Mouse (Mus musculus) heart, embryonic 12.5 days (tissue): Measurements from ENCODE around the gene Ankrd52. TPM values are rescaled to one million over a fixed set of nuclear protein-coding genes. Genes with fewer than 3 reads are reported as not detected.

Source experiments
- ATAC-seq: fragments of 200-750 bp; cut with Nextera tagmentation; 2 replicates; pipeline ENCODE4 v1.8.0; 2017; ENCODE audit warnings: moderate TSS enrichment, moderate library complexity; ENCODE audit not compliant: insufficient number of reproducible peaks, low FRiP score
- H3K27ac ChIP-seq: fragments of 300-500 bp; sonication (generic); 2 replicates; pipeline ENCODE4 v1.5.1; 2016; ENCODE audit warnings: mild to moderate bottlenecking, moderate library complexity; ENCODE audit not compliant: poor library complexity, severe bottlenecking
- H3K27me3 ChIP-seq: fragments of 300-500 bp; sonication (generic); replicated peaks from 2 replicates; pipeline ENCODE4 v1.6.1; 2016; ENCODE audit warnings: mild to moderate bottlenecking, moderate library complexity
- H3K36me3 ChIP-seq: fragments of 300-500 bp; sonication (generic); 2 replicates; pipeline ENCODE4 v1.6.1; 2016; ENCODE audit warnings: mild to moderate bottlenecking, moderate library complexity
- H3K4me1 ChIP-seq: fragments of 300-500 bp; sonication (generic); replicated peaks from 2 replicates; pipeline ENCODE4 v1.6.1; 2016; ENCODE audit warnings: mild to moderate bottlenecking
- H3K4me2 ChIP-seq: fragments of 300-500 bp; sonication (generic); 2 replicates; pipeline ENCODE4 v1.6.1; 2016; ENCODE audit warnings: mild to moderate bottlenecking, moderate library complexity
- H3K4me3 ChIP-seq: fragments of 300-500 bp; sonication (generic); 2 replicates; pipeline ENCODE4 v1.5.1; 2016; ENCODE audit warnings: mild to moderate bottlenecking
- H3K9ac ChIP-seq: fragments of 300-500 bp; sonication (generic); 2 replicates; pipeline ENCODE4 v1.6.1; 2016; ENCODE audit warnings: mild to moderate bottlenecking, moderate library complexity
- H3K9me3 ChIP-seq: fragments of 300-500 bp; sonication (generic); replicated peaks from 2 replicates; pipeline ENCODE4 v1.6.1; 2016; ENCODE audit warnings: mild to moderate bottlenecking, moderate library complexity
- WGBS: fragments of 180-500 bp; shearing (Covaris S2); methylation state at CpG from one replicate; pipeline ENCODE4 v1.1.7; 2016; 5-methylcytosine and 5-hydroxymethylcytosine counted together
- polyA plus RNA-seq: library from polyadenylated mRNA; unstranded; fragments of >200 nt; fragmentation: Nextera tagmentation; extraction: Ambion mirVana; gene quantifications from 2 replicates; pipeline ENCODE4 v1.2.1, GENCODE M21; 2016

Gene Ankrd52
- polyA plus RNA-seq, 1 experiment from 2014 or later, result 10.6 TPM

DNA sequence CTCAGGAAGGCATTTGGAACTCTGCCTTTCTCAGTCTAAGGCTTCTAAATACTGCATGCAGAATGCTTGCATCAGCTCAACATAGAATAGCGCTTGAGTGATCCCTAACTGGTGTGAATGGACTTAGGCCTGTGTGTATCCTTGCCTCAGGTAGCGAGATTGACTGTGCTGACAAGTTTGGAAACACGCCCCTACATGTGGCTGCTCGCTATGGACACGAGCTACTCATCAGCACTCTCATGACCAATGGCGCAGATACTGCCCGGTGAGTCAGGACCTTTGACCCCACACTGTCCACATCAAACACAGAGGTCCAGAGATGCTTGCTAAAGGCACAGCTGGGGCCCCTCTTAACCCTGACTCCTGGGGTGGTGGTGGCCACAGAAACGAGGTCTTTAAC is 5.6 kb downstream of the Ankrd52 start:
- ATAC-seq, result no peak
- 91% methylated on average over 8 of the region's 8 CpGs for WGBS
- no peaks in the 10 kb centered on the region for H3K27me3 ChIP-seq
- H3K9me3 ChIP-seq, result no peaks in the 10 kb centered on the region
- no peak overlapping the region for H3K4me3 ChIP-seq
- no peak overlapping the region for H3K9ac ChIP-seq
- H3K36me3 ChIP-seq, result peaks cover 92% of the 10 kb centered on the region
- no peak overlapping the region for H3K4me2 ChIP-seq
- peaks cover 18% of the 10 kb centered on the region for H3K4me1 ChIP-seq
- H3K27ac ChIP-seq, result no peak overlapping the region

DNA sequence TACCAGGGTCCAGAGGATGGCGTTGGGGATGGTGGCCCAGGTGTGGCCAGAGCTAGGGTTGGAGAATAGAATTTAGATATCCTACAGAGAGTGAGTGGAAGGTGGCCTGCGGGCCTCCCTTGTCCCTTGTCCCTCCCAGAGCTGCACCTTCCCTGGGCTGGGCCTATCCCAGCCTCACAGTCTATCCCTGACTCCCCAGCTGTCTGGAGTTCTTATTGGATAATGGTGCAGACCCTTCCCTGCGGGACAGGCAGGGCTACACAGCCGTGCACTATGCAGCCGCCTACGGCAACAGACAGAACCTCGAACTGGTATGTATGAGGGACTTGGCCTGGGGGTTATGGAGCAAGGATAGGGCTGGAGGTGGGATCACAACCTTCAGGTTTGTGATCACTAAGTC is 9.0 kb downstream of the Ankrd52 start:
- no peak overlapping the region for H3K4me3 ChIP-seq
- no peaks in the 10 kb centered on the region for H3K9me3 ChIP-seq
- H3K9ac ChIP-seq, result no peak overlapping the region
- no peak for ATAC-seq
- 0 out of 2 replicates have a peak, but pooled peaks cover 5% of the 10 kb centered on the region for H3K4me1 ChIP-seq
- H3K27ac ChIP-seq, result no peak overlapping the region
- 88% methylated on average over 7 of the region's 7 CpGs for WGBS
- no peaks in the 10 kb centered on the region for H3K27me3 ChIP-seq
- H3K36me3 ChIP-seq, result peaks cover 98% of the 10 kb centered on the region
- no peak overlapping the region for H3K4me2 ChIP-seq

DNA sequence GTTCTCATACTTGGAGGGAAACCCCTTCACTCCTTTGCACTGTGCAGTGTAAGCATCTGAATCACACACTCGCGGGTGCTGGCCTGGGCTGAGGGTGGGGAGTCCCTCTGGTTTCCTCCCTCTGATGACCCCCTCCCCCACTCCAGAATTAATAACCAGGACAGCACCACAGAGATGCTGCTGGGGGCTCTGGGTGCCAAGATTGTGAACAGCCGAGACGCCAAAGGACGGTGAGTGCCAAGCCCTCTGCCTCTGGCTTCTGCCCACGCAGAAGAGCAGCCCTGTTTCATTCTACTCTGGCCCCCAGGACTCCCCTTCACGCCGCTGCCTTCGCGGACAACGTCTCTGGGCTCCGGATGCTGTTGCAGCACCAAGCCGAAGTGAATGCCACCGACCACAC is 12.0 kb downstream of the Ankrd52 start:
- ATAC-seq, result no peak

DNA sequence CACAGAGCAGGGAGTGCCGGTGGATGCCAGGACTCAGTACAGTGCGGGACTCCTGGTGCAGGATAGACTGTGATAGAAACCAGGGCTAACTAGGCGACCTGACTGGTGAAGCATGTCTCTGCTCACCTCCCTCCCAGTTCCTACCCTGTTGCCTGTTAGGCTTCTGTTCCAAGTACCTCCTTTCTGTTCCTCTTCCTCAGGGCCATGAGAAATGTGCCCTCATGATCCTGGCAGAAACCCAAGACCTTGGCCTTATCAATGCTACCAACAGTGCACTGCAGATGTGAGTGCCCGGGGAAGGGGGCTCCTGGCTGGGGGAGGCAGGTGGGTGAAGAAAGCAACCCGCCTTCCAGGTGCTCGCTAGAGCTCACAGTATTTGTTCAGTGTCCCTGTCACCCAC is 12.7 kb downstream of the Ankrd52 start:
- H3K27me3 ChIP-seq, result no peaks in the 10 kb centered on the region
- peaks cover 97% of the 10 kb centered on the region for H3K36me3 ChIP-seq
- no peak overlapping the region for H3K27ac ChIP-seq
- H3K4me1 ChIP-seq, result peaks cover 11% of the 10 kb centered on the region
- ATAC-seq, result no peak
- no peak overlapping the region for H3K4me2 ChIP-seq
- no peak overlapping the region for H3K4me3 ChIP-seq
- no peak overlapping the region for H3K9ac ChIP-seq
- H3K9me3 ChIP-seq, result no peaks in the 10 kb centered on the region
- 73% methylated on average over 6 of the region's 6 CpGs for WGBS

More for the DNA sequence above, 12.0 kb downstream of the Ankrd52 start:
- WGBS, result 85% methylated on average over 14 of the region's 14 CpGs
- no peak overlapping the region for H3K4me2 ChIP-seq
- H3K4me1 ChIP-seq, result peaks cover 11% of the 10 kb centered on the region
- H3K27me3 ChIP-seq, result no peaks in the 10 kb centered on the region
- H3K9ac ChIP-seq, result no peak overlapping the region
- peaks cover 98% of the 10 kb centered on the region for H3K36me3 ChIP-seq
- H3K27ac ChIP-seq, result no peak overlapping the region
- no peaks in the 10 kb centered on the region for H3K9me3 ChIP-seq
- H3K4me3 ChIP-seq, result no peak overlapping the region

DNA sequence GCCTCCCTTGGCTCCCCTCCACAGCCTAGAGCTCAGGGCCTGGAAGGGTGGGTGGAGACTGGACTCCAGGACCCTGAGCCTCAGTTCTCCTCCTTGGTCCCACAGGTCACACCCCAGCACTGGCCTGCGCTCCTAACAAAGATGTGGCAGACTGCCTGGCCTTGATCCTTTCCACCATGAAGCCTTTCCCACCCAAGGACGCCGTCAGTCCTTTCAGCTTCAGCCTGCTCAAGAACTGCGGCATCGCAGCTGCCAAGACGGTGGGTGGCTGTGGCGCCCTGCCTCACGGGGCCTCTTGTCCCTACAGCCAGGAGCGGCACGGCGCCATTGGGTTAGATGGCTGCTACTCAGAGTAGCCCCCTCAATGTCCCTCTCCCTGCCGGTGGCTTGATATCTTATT is 13.5 kb downstream of the Ankrd52 start:
- peaks cover 91% of the 10 kb centered on the region for H3K36me3 ChIP-seq

DNA sequence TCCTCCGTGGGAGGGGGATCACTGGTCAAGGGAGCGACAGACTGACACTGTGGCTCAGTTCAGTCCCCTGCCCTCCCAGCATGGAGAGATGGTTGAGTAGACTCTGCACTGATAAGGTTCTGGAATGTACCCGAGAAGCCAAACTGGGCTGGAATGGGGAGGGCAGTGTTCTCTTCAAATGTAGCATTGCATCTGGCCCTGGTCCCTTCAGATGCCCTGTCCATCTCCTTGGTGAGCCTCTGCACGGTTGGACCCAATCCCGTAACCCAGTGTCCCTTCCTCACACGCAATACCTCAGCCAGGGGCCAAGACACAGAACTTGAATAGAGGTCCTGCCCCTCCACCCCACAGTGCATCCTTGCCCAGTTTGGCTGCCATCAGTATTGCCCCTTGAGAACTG is 14.9 kb downstream of the Ankrd52 start:
- no peak overlapping the region for H3K27ac ChIP-seq
- peaks cover 85% of the 10 kb centered on the region for H3K36me3 ChIP-seq
- no peak overlapping the region for H3K4me3 ChIP-seq
- no peaks in the 10 kb centered on the region for H3K9me3 ChIP-seq
- H3K27me3 ChIP-seq, result no peaks in the 10 kb centered on the region
- peaks cover 11% of the 10 kb centered on the region for H3K4me1 ChIP-seq
- H3K9ac ChIP-seq, result 0 out of 2 replicates have a peak overlapping the region, but pooled peaks have one; percentile 9
- H3K4me2 ChIP-seq, result no peak overlapping the region
- WGBS, result 56% methylated on average over 6 of the region's 6 CpGs
- no peak for ATAC-seq

More for the DNA sequence above, 13.5 kb downstream of the Ankrd52 start:
- H3K4me1 ChIP-seq, result peaks cover 11% of the 10 kb centered on the region
- no peak overlapping the region for H3K4me3 ChIP-seq
- no peak for ATAC-seq
- H3K4me2 ChIP-seq, result no peak overlapping the region
- WGBS, result 89% methylated on average over 12 of the region's 12 CpGs
- no peak overlapping the region for H3K9ac ChIP-seq
- H3K27ac ChIP-seq, result no peak overlapping the region
- no peaks in the 10 kb centered on the region for H3K9me3 ChIP-seq
- H3K27me3 ChIP-seq, result no peaks in the 10 kb centered on the region

DNA sequence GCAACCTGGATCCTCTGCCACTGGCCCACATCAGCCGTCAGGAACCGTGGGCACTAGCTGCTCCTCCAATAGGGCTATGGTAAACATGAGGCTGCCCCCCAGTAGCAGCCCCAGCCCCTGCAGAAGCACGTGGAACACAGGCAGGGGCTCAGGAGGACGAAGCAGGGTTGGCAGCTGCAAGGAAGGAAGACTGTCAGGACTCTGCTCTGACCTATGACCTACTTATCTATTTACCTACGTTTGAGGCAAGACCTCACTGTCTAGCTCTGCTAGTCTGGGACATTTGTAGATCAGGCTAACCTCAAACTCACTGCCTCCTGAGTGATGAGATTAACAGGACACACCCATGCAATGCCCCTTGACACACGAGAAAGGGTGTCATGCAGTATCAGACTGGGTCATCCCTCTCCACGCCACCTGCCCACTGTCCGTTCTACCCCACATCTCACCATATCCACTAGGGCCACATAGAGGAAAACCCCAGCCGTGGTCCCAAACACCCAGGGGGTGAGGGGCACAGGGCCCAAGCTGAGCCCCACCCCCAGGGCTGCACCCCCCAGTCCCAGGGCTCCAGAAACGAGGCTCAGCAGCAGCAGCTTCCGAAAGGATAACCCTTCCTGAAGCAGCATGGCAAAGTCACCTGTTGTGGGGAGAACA is 19.2 kb downstream of the Ankrd52 start:
- Histone ChIP-seq H3K4me2 (no peak overlapping the region), H3K4me3 (no peak overlapping the region), H3K36me3 (peaks cover 44% of the 10 kb centered on the region), H3K9ac (no peak overlapping the region), H3K9me3 (no peaks in the 10 kb centered on the region), H3K27ac (no peak overlapping the region), H3K4me1 (peaks cover 10% of the 10 kb centered on the region), H3K27me3 (no peaks in the 10 kb centered on the region)
- WGBS, result 56% methylated on average over 11 of the region's 11 CpGs
- no peak for ATAC-seq

DNA sequence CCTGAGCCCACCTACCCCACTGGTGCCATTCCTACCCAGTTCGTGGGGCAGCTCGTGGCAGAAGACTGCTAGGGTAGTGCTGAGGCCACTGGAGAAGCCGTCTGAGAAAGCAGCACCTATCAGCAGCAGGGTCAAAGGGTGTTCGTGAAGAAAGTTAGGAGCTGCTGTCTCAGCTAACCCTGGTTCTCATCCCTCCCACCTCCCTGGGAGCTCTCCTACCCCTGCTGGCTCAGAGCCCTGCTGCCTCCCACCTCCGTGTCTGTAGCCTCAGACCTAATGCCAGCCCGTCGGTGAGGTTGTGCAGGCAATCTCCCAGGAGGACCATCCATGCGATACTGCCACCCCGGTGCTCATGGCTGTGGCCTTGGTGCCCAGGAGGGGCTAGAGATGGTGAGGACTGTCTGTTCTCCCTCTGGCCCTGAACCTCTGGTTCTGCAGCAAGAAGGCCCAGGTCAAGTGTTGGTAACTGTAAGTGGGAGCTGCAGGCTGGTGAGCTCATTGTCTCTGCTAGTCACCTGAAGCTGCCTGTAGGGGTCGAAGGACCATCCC is 19.9 kb downstream of the Ankrd52 start:
- 0 out of 2 replicates have a peak, but pooled peaks cover 6% of the 10 kb centered on the region for H3K4me1 ChIP-seq
- no peaks in the 10 kb centered on the region for H3K9me3 ChIP-seq
- no peak overlapping the region for H3K4me2 ChIP-seq
- no peak overlapping the region for H3K9ac ChIP-seq
- no peak overlapping the region for H3K4me3 ChIP-seq
- no peaks in the 10 kb centered on the region for H3K27me3 ChIP-seq
- peaks cover 39% of the 10 kb centered on the region for H3K36me3 ChIP-seq
- H3K27ac ChIP-seq, result no peak overlapping the region
- ATAC-seq, result no peak
- WGBS, result 57% methylated on average over 10 of the region's 10 CpGs

DNA sequence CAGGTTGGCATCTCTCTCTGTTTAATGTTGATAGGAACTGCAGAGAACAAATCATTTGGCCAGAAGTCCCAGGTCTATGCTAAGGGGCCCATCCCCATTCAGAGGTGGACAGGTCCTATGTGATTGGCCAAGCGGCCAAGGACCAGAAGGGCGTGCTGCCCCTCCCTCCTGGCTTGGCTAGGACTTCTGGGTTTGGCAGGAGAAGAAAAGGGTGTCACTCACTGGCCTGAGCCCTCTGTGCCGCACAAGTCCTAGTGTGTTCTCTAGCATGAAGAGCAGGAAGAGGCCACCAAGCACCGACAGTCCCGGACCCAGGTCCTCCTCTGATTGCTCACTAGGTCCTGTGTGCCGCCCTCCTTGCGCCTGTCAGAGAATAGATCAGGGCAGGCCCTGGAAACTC is 20.6 kb downstream of the Ankrd52 start:
- H3K36me3 ChIP-seq, result peaks cover 32% of the 10 kb centered on the region
- no peak overlapping the region for H3K27ac ChIP-seq
- H3K9me3 ChIP-seq, result no peaks in the 10 kb centered on the region
- H3K4me3 ChIP-seq, result no peak overlapping the region
- 75% methylated on average over 7 of the region's 7 CpGs for WGBS
- H3K27me3 ChIP-seq, result no peaks in the 10 kb centered on the region
- H3K9ac ChIP-seq, result no peak overlapping the region
- no peak for ATAC-seq
- H3K4me1 ChIP-seq, result 0 out of 2 replicates have a peak, but pooled peaks cover 3% of the 10 kb centered on the region
- no peak overlapping the region for H3K4me2 ChIP-seq

DNA sequence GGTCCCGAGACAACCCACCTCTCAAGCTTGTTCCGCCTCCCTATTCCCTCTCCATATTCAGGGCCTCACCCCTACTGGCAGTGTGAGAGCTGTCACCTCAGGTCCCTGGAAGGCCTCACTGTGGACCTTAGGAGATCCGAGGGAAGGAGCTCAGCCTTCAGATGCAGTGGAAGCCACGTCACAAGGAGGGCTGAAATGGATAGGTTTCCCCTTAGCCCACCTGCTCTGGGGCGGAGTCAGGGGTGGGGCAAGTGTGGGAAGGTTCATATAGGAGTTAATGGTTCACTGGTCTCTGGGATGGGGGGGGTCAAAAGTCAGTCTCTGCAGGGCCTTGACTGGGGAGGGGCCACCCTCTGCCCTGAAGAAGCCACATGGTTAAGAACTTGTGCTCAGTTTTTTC is 23.4 kb downstream of the Ankrd52 start:
- WGBS, result 30% methylated on average over 5 of the region's 5 CpGs
- Histone ChIP-seq H3K9ac (no peak overlapping the region), H3K27ac (no peak overlapping the region), H3K9me3 (no peaks in the 10 kb centered on the region), H3K27me3 (no peaks in the 10 kb centered on the region), H3K4me2 (no peak overlapping the region), H3K4me1 (0 out of 2 replicates have a peak, but pooled peaks cover 3% of the 10 kb centered on the region), H3K36me3 (peaks cover 18% of the 10 kb centered on the region), H3K4me3 (no peak overlapping the region)
- peak; percentile 11; the same call in 1 of the 2 replicates for ATAC-seq

DNA sequence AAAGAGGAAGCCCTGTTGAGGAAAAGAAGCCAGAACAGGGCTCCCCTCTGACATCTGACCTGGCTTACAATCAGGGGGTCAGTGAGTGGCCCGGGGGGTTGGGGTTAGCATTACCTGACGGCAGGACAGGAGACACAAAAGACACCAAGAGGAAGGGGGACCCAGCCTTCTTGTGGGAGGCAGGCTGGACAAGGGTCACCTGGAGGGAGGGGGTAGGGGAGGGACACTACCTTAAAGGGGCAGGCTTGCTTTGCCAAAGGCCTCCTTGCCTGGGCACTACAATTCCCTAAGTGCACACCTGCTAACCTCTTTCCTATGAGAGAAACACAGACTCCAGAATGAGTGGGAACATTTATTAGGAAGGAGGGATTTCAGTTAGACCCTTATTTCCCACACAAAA is 24.1 kb downstream of the Ankrd52 start, which contains the start of gene Slc39a5:
TSS of gene Slc39a5 (minus strand) at position 174 of the 400 bp plus-strand sequence.
- no peak within 1 kb of the TSS for H3K27ac ChIP-seq
- no peak within 1 kb of the TSS for H3K4me3 ChIP-seq
- H3K9me3 ChIP-seq, result no peaks in the 10 kb centered on the region
- 46% methylated on average over 2 of the region's 2 CpGs for WGBS
- no peak within 1 kb of the TSS for H3K4me2 ChIP-seq
- H3K9ac ChIP-seq, result no peak within 1 kb of the TSS
- no peak for ATAC-seq
- H3K27me3 ChIP-seq, result no peaks in the 10 kb centered on the region
- H3K4me1 ChIP-seq, result 0 out of 2 replicates have a peak, but pooled peaks cover 3% of the 10 kb centered on the region
- H3K36me3 ChIP-seq, result peaks cover 18% of the 10 kb centered on the region
